Mouse (Mus musculus): Measurements from ENCODE around the gene 6330409D20Rik. TPM values are rescaled to one million over a fixed set of nuclear protein-coding genes. Genes with fewer than 3 reads are reported as not detected.

The 6330409D20Rik gene
- polyA plus RNA-seq, 1 experiment = 0.20 TPM

DNA sequence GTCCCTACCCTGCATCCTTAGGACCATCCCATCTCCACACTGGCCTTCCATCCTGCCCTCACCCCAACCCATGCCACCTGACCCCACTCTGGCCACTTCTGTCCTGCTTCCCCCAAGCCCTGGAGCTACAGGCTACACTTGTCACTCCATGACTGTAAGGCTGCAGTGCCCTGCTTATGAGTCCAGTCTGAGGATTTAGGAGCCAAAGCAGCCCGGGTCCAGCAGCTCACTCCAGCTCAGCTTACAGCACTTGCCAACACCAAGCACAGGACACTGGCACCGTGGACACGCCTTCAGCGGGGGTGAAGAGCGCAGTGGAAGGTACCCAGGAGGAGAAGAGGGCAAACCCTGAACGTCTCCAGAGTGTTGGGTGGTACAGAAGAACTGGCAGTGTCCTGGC, 33.8 kb downstream of the 6330409D20Rik start:
- no peak for DNase-seq
- Histone ChIP-seq H3K27ac (ENCODE audit: control insufficient read depth, insufficient read depth, low read length) (no peak overlapping the region), H3K36me3 (ENCODE audit: control insufficient read depth, insufficient read depth, low read length) (peaks cover 58% of the 10 kb centered on the region), H3K27me3 (ENCODE audit: control insufficient read depth, insufficient read depth, low read length) (no peaks in the 10 kb centered on the region), H3K4me1 (replicated peaks; ENCODE audit: control insufficient read depth, insufficient read depth, low read length) (peaks cover 7% of the 10 kb centered on the region; the same call in 1 of the 2 replicates), H3K4me3 (ENCODE audit: control insufficient read depth, insufficient read depth, low read length) (no peak overlapping the region)
- no peak for TF ChIP-seq CTCF (IDR thresholded peaks at IDR 0.05; ENCODE audit: borderline replicate concordance, control insufficient read depth, extremely low read depth, insufficient read depth, low read length, poor library complexity)
- TF ChIP-seq POLR2A (IDR thresholded peaks at IDR 0.05; ENCODE audit: control insufficient read depth, extremely low read depth, insufficient read depth, low read length, poor library complexity) = no peak
- WGBS = 95% methylated on average over 6 of the region's 6 CpGs

DNA sequence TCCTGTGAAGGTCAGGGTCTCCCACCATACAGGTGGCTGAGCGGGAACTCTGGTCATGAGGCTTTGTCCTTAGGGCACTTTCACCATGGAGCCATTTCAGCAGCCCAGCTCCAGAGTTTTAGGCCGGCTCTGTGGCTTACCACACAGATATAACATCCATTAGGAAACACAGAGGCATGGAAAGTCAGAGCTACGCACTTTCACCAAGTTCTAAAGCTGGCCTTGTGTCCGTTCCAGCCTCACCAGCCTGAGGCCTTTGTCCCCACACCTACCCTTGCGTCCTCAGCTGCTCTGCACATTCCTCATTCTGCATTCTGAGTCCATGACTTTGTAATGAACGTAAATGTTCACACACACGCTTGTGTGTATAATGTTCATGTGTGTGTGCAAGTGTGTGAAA, 35.8 kb downstream of the 6330409D20Rik start:
- Histone ChIP-seq H3K4me1 (replicated peaks; ENCODE audit: control insufficient read depth, insufficient read depth, low read length) (no peaks in the 10 kb centered on the region), H3K36me3 (ENCODE audit: control insufficient read depth, insufficient read depth, low read length) (peaks cover 53% of the 10 kb centered on the region), H3K27me3 (ENCODE audit: control insufficient read depth, insufficient read depth, low read length) (no peaks in the 10 kb centered on the region), H3K4me3 (ENCODE audit: control insufficient read depth, insufficient read depth, low read length) (no peak overlapping the region), H3K27ac (ENCODE audit: control insufficient read depth, insufficient read depth, low read length) (no peak overlapping the region)
- no peak for DNase-seq
- TF ChIP-seq POLR2A (IDR thresholded peaks at IDR 0.05; ENCODE audit: control insufficient read depth, extremely low read depth, insufficient read depth, low read length, poor library complexity) (no peak), CTCF (IDR thresholded peaks at IDR 0.05; ENCODE audit: borderline replicate concordance, control insufficient read depth, extremely low read depth, insufficient read depth, low read length, poor library complexity) (no peak)
- WGBS = 96% methylated on average over 7 of the region's 7 CpGs

DNA sequence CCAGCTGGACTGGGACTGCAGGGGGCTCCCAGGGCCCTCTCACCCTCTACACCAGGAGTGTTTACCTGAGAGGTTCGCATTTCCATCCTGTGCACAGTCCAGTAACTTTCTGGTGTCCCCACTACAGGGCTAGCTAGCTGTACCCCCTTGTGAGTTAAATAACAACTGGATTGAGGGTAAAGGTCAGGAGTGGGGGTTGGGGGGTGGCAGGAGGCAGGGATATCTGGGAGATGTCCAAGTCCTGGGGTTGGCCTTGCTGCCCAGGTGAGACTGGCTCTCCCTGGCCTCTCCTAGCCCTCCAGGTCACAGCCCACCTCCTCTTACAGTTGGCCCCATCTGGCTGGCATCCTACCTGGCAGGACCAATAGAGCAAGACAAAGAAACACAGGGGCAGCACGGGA, 36.8 kb downstream of the 6330409D20Rik start, which contains the start of gene Fpgs:
Fpgs (minus strand) TSS at position 125 of the 401 bp plus-strand sequence.
- DNase-seq = no peak
- no peaks in the 10 kb centered on the region for H3K4me1 ChIP-seq (replicated peaks; ENCODE audit: control insufficient read depth, insufficient read depth, low read length)
- H3K4me3 ChIP-seq (ENCODE audit: control insufficient read depth, insufficient read depth, low read length) = no peak within 1 kb of the TSS
- H3K27ac ChIP-seq (ENCODE audit: control insufficient read depth, insufficient read depth, low read length) = no peak within 1 kb of the TSS
- TF ChIP-seq POLR2A (IDR thresholded peaks at IDR 0.05; ENCODE audit: control insufficient read depth, extremely low read depth, insufficient read depth, low read length, poor library complexity) (no peak), CTCF (IDR thresholded peaks at IDR 0.05; ENCODE audit: borderline replicate concordance, control insufficient read depth, extremely low read depth, insufficient read depth, low read length, poor library complexity) (no peak)
- peaks cover 44% of the 10 kb centered on the region for H3K36me3 ChIP-seq (ENCODE audit: control insufficient read depth, insufficient read depth, low read length)
- no peaks in the 10 kb centered on the region for H3K27me3 ChIP-seq (ENCODE audit: control insufficient read depth, insufficient read depth, low read length)
- 96% methylated on average over 2 of the region's 2 CpGs for WGBS

GRCm38 (mm10) chr2:32703046-32703445, 37.8 kb downstream of the 6330409D20Rik start:
- H3K27ac ChIP-seq (ENCODE audit: control insufficient read depth, insufficient read depth, low read length) = no peak overlapping the region
- no peak for DNase-seq

GRCm38 (mm10) chr2:32700966-32701743, 39.7 kb downstream of the 6330409D20Rik start:
- Histone ChIP-seq H3K4me1 (replicated peaks; ENCODE audit: control insufficient read depth, insufficient read depth, low read length) (no peaks in the 10 kb centered on the region), H3K4me3 (ENCODE audit: control insufficient read depth, insufficient read depth, low read length) (no peak overlapping the region), H3K36me3 (ENCODE audit: control insufficient read depth, insufficient read depth, low read length) (peaks cover 19% of the 10 kb centered on the region), H3K27me3 (ENCODE audit: control insufficient read depth, insufficient read depth, low read length) (no peaks in the 10 kb centered on the region), H3K27ac (ENCODE audit: control insufficient read depth, insufficient read depth, low read length) (no peak overlapping the region)
- no peak for DNase-seq
- no peak for TF ChIP-seq CTCF (IDR thresholded peaks at IDR 0.05; ENCODE audit: borderline replicate concordance, control insufficient read depth, extremely low read depth, insufficient read depth, low read length, poor library complexity)
- TF ChIP-seq POLR2A (IDR thresholded peaks at IDR 0.05; ENCODE audit: control insufficient read depth, extremely low read depth, insufficient read depth, low read length, poor library complexity) = no peak
- 96% methylated on average over 14 of the region's 14 CpGs for WGBS

More at GRCm38 (mm10) chr2:32703046-32703445, 37.8 kb downstream of the 6330409D20Rik start:
- Histone ChIP-seq H3K4me1 (replicated peaks; ENCODE audit: control insufficient read depth, insufficient read depth, low read length) (no peaks in the 10 kb centered on the region), H3K4me3 (ENCODE audit: control insufficient read depth, insufficient read depth, low read length) (no peak overlapping the region), H3K36me3 (ENCODE audit: control insufficient read depth, insufficient read depth, low read length) (peaks cover 35% of the 10 kb centered on the region), H3K27me3 (ENCODE audit: control insufficient read depth, insufficient read depth, low read length) (no peaks in the 10 kb centered on the region)
- WGBS = 97% methylated on average over 8 of the region's 8 CpGs
- TF ChIP-seq POLR2A (IDR thresholded peaks at IDR 0.05; ENCODE audit: control insufficient read depth, extremely low read depth, insufficient read depth, low read length, poor library complexity) = no peak
- TF ChIP-seq CTCF (IDR thresholded peaks at IDR 0.05; ENCODE audit: borderline replicate concordance, control insufficient read depth, extremely low read depth, insufficient read depth, low read length, poor library complexity) = no peak

GRCm38 (mm10) chr2:32699680-32700079, 41.1 kb downstream of the 6330409D20Rik start:
- Histone ChIP-seq H3K27ac (ENCODE audit: control insufficient read depth, insufficient read depth, low read length) (no peak overlapping the region), H3K4me3 (ENCODE audit: control insufficient read depth, insufficient read depth, low read length) (no peak overlapping the region), H3K4me1 (replicated peaks; ENCODE audit: control insufficient read depth, insufficient read depth, low read length) (no peaks in the 10 kb centered on the region; the same call in 1 of the 2 replicates), H3K36me3 (ENCODE audit: control insufficient read depth, insufficient read depth, low read length) (peaks cover 5% of the 10 kb centered on the region), H3K27me3 (ENCODE audit: control insufficient read depth, insufficient read depth, low read length) (no peaks in the 10 kb centered on the region)
- TF ChIP-seq POLR2A (IDR thresholded peaks at IDR 0.05; ENCODE audit: control insufficient read depth, extremely low read depth, insufficient read depth, low read length, poor library complexity) = no peak
- no peak for TF ChIP-seq CTCF (IDR thresholded peaks at IDR 0.05; ENCODE audit: borderline replicate concordance, control insufficient read depth, extremely low read depth, insufficient read depth, low read length, poor library complexity)
- DNase-seq = no peak
- 95% methylated on average over 6 of the region's 6 CpGs for WGBS
